In genomic region chr1:59187786-59188185, GRCm38 (mm10) we compare ENCODE assay signal across 17 mouse cellular contexts.
"Had no signal": no experiment of that assay in that cellular context is flagged by ENCODE, and none has a peak within 500 bp of the region (broad histone marks: within the 10 kb centered on the region; RNA-seq: fewer than 3 reads in every experiment).

No protein-coding gene starts in this region.

- ATAC-seq: lung, postnatal 0 days; midbrain, embryonic 13.5 days had no signal

- H3K27me3 ChIP-seq: liver, embryonic 15.5 days; midbrain, embryonic 13.5 days; neural tube, embryonic 15.5 days had no signal

- DNase-seq: kidney, adult 9 months; kidney, postnatal 36 days; lung, adult 2 months; lung, postnatal 36 days; right cerebral cortex, postnatal 4 days; spleen, adult 18-20 months; thymus, adult 18-20 months; thymus, postnatal 14 days had no signal

- H3K9ac ChIP-seq: liver, embryonic 15.5 days; midbrain, embryonic 13.5 days; neural tube, embryonic 15.5 days had no signal

- H3K9me3 ChIP-seq: limb, embryonic 10.5 days; liver, embryonic 15.5 days; midbrain, embryonic 13.5 days; neural tube, embryonic 15.5 days had no signal

- H3K4me2 ChIP-seq: liver, embryonic 11.5 days; liver, embryonic 15.5 days; midbrain, embryonic 13.5 days; neural tube, embryonic 15.5 days had no signal

- H3K27ac ChIP-seq: kidney, postnatal 0 days; left cerebral cortex, adult 2 months; limb, embryonic 10.5 days; liver, embryonic 15.5 days; midbrain, embryonic 13.5 days; neural tube, embryonic 15.5 days had no signal

- H3K4me1 ChIP-seq: limb, embryonic 10.5 days; midbrain, embryonic 13.5 days; neural tube, embryonic 15.5 days had no signal

- H3K4me3 ChIP-seq: left cerebral cortex, adult 2 months; limb, embryonic 10.5 days; liver, embryonic 15.5 days; midbrain, embryonic 13.5 days; myocyte; neural tube, embryonic 15.5 days had no signal
